17 mouse cellular contexts compared by ENCODE assay signal in genomic region chr6:135196707-135197106, GRCm38 (mm10). TPM values are rescaled to one million over a fixed set of nuclear protein-coding genes. Genes with fewer than 3 reads are reported as not detected.
DNase-seq lines count a peak whose midpoint lies in the region; ATAC-seq and TF ChIP-seq lines count a peak whose summit lies in the region.
"Had no signal": no experiment of that assay in that cellular context is flagged by ENCODE, and none has a peak within 500 bp of the region (broad histone marks: within the 10 kb centered on the region; RNA-seq: fewer than 3 reads in every experiment).

No protein-coding gene starts in this region.

- H3K27me3 ChIP-seq in intestine, embryonic 15.5 days (replicated peaks) = no peaks in the 10 kb centered on the region
- H3K27me3 ChIP-seq in intestine, postnatal 0 days (replicated peaks; ENCODE audit: control insufficient read depth, insufficient read depth, low read length) = no peaks in the 10 kb centered on the region
- no peaks in the 10 kb centered on the region for H3K27me3 ChIP-seq in MEL (ENCODE audit: control insufficient read depth in 1 of 2, insufficient read depth in 2 of 2, low read length in 2 of 2)
- no peaks in the 10 kb centered on the region for H3K27me3 ChIP-seq in liver, embryonic 15.5 days
- peaks cover 6% of the 10 kb centered on the region for H3K27me3 ChIP-seq in forebrain, embryonic 12.5 days
- H3K27me3 ChIP-seq: limb, embryonic 12.5 days had no signal

- 0 out of 4 replicates have a peak, but pooled peaks of 1 of the 2 experiments have one; percentile 30 for TF ChIP-seq POLR2A in MEL (IDR thresholded peaks at IDR 0.05; ENCODE audit: control insufficient read depth in 1 of 2, insufficient read depth in 1 of 2, low read depth in 1 of 2, low read length in 2 of 2, poor library complexity in 1 of 2)

- DNase-seq in MEL (ENCODE audit: low read depth, low spot score) = peak; percentile 87
- no peak for DNase-seq in layer of hippocampus, adult 18-20 months (ENCODE audit: low spot score in 2 of 2)
- DNase-seq in urinary bladder, postnatal 25 days (ENCODE audit: low spot score) = no peak
- DNase-seq: adrenal gland, postnatal 36 days; cerebellum, adult 11-12 months; gastrocnemius, postnatal 25 days; lung, postnatal 14 days; right cerebral cortex, postnatal 4 days had no signal

- no peaks in the 10 kb centered on the region for H3K36me3 ChIP-seq in intestine, embryonic 15.5 days
- no peaks in the 10 kb centered on the region; the same call in 1 of the 2 replicates for H3K36me3 ChIP-seq in intestine, postnatal 0 days (ENCODE audit: control insufficient read depth, insufficient read depth)
- peaks cover 0 to 12% of the 10 kb centered on the region in 2 experiments; a peak in 2 of 4 replicates for H3K36me3 ChIP-seq in MEL (ENCODE audit: control insufficient read depth in 1 of 2, insufficient read depth in 2 of 2, low read length in 2 of 2)
- peaks cover 30% of the 10 kb centered on the region for H3K36me3 ChIP-seq in liver, embryonic 15.5 days (replicated peaks)
- no peaks in the 10 kb centered on the region for H3K36me3 ChIP-seq in forebrain, embryonic 12.5 days (replicated peaks)
- H3K36me3 ChIP-seq: limb, embryonic 12.5 days; midbrain, embryonic 12.5 days had no signal

- 0 out of 2 replicates have a peak overlapping the region, but pooled peaks have one; percentile 6 for H3K4me2 ChIP-seq in intestine, embryonic 15.5 days (replicated peaks)
- H3K4me2 ChIP-seq in intestine, postnatal 0 days (replicated peaks; ENCODE audit: low read depth) = no peak overlapping the region
- peak overlapping the region; percentile 73 for H3K4me2 ChIP-seq in liver, embryonic 15.5 days
- no peak overlapping the region for H3K4me2 ChIP-seq in forebrain, embryonic 12.5 days

- H3K9ac ChIP-seq in intestine, embryonic 15.5 days = no peak overlapping the region
- H3K9ac ChIP-seq in intestine, postnatal 0 days (ENCODE audit: low read depth, low read length) = no peak overlapping the region
- H3K9ac ChIP-seq in MEL (ENCODE audit: control insufficient read depth, low read depth, low read length, poor library complexity, severe bottlenecking) = peak overlapping the region; percentile 76
- H3K9ac ChIP-seq in liver, embryonic 15.5 days = peak overlapping the region; percentile 97
- H3K9ac ChIP-seq in forebrain, embryonic 12.5 days = no peak overlapping the region
- H3K9ac ChIP-seq: limb, embryonic 12.5 days; midbrain, embryonic 12.5 days had no signal

- H3K4me1 ChIP-seq in intestine, embryonic 15.5 days (replicated peaks) = 0 out of 2 replicates have a peak, but pooled peaks cover 8% of the 10 kb centered on the region
- H3K4me1 ChIP-seq in intestine, postnatal 0 days (replicated peaks; ENCODE audit: control insufficient read depth, insufficient read depth, low read length) = no peaks in the 10 kb centered on the region
- peaks cover 9 to 13% of the 10 kb centered on the region in 2 experiments; a peak in 3 of 4 replicates for H3K4me1 ChIP-seq in MEL (ENCODE audit: control insufficient read depth in 1 of 2, insufficient read depth in 2 of 2, low read length in 2 of 2)
- peaks cover 61% of the 10 kb centered on the region for H3K4me1 ChIP-seq in liver, embryonic 15.5 days (replicated peaks)
- peaks cover 16% of the 10 kb centered on the region for H3K4me1 ChIP-seq in forebrain, embryonic 12.5 days

- TF ChIP-seq EP300 in MEL (IDR thresholded peaks at IDR 0.05; ENCODE audit: low read depth in 1 of 2, low read length in 2 of 2) = peak; percentile 90

- H3K9me3 ChIP-seq in intestine, embryonic 15.5 days = no peaks in the 10 kb centered on the region
- no peaks in the 10 kb centered on the region for H3K9me3 ChIP-seq in intestine, postnatal 0 days (ENCODE audit: control insufficient read depth)
- H3K9me3 ChIP-seq in MEL (replicated peaks; ENCODE audit: insufficient read depth, low read length) = no peaks in the 10 kb centered on the region
- no peaks in the 10 kb centered on the region for H3K9me3 ChIP-seq in liver, embryonic 15.5 days (replicated peaks)
- no peaks in the 10 kb centered on the region for H3K9me3 ChIP-seq in forebrain, embryonic 12.5 days
- H3K9me3 ChIP-seq: limb, embryonic 12.5 days; midbrain, embryonic 12.5 days had no signal

- TF ChIP-seq RAD21 in MEL (IDR thresholded peaks at IDR 0.05; ENCODE audit: low read depth, low read length) = no peak

- WGBS in intestine, embryonic 15.5 days = 57% methylated on average over 8 of the region's 8 CpGs
- 62% methylated on average over 8 of the region's 8 CpGs for WGBS in intestine, postnatal 0 days
- 12% methylated on average over 8 of the region's 8 CpGs for WGBS in liver, embryonic 15.5 days (ENCODE audit: insufficient replicate concordance)
- WGBS in forebrain, embryonic 12.5 days = 86% methylated on average over 8 of the region's 8 CpGs

- no peak overlapping the region for H3K27ac ChIP-seq in intestine, embryonic 15.5 days
- no peak overlapping the region for H3K27ac ChIP-seq in intestine, postnatal 0 days (ENCODE audit: low read depth, low read length)
- peak overlapping the region; percentile 70 for H3K27ac ChIP-seq in MEL (ENCODE audit: control insufficient read depth, low read depth, low read length)
- H3K27ac ChIP-seq in liver, embryonic 15.5 days (replicated peaks) = peak overlapping the region; percentile 96
- H3K27ac ChIP-seq in forebrain, embryonic 12.5 days = no peak overlapping the region
- H3K27ac ChIP-seq: limb, embryonic 12.5 days; midbrain, embryonic 12.5 days had no signal

- no peak for TF ChIP-seq CTCF in intestine, postnatal 0 days (IDR thresholded peaks at IDR 0.05; ENCODE audit: low read depth)
- no peak for TF ChIP-seq CTCF in MEL (IDR thresholded peaks at IDR 0.05 in 2 of 3, conservative IDR thresholded peaks at IDR 0.05 in 1 of 3; ENCODE audit: control insufficient read depth in 1 of 3, insufficient read depth in 1 of 3, low read depth in 2 of 3, low read length in 3 of 3, poor library complexity in 1 of 3, severe bottlenecking in 1 of 3)

- no peak for ATAC-seq in intestine, embryonic 15.5 days
- ATAC-seq in intestine, postnatal 0 days = no peak
- ATAC-seq in common myeloid progenitor, adult 5-6 weeks (replicated peaks; ENCODE audit: low read depth, poor library complexity, severe bottlenecking) = peak; percentile 33
- peak; percentile 79 for ATAC-seq in liver, embryonic 15.5 days (ENCODE audit: insufficient read depth)
- no peak for ATAC-seq in forebrain, embryonic 12.5 days (ENCODE audit: low FRiP score)
- ATAC-seq: hindbrain, embryonic 16.5 days had no signal

- H3K4me3 ChIP-seq in intestine, embryonic 15.5 days (replicated peaks) = no peak overlapping the region
- H3K4me3 ChIP-seq in intestine, postnatal 0 days (ENCODE audit: low read depth, low read length) = no peak overlapping the region
- peak overlapping the region; percentile 26 to 72; a peak in 3 of 4 replicates for H3K4me3 ChIP-seq in MEL (ENCODE audit: control insufficient read depth in 1 of 2, insufficient read depth in 1 of 2, low read depth in 2 of 2, low read length in 2 of 2)
- H3K4me3 ChIP-seq in liver, embryonic 15.5 days (replicated peaks) = peak overlapping the region; percentile 93
- no peak overlapping the region for H3K4me3 ChIP-seq in forebrain, embryonic 12.5 days (replicated peaks)

- peaks cover 6% of the 10 kb centered on the region for H3K79me2 ChIP-seq in MEL (ENCODE audit: control insufficient read depth, insufficient read depth, low read length, poor library complexity)

TF ChIP-seq in MEL, 35 proteins besides CTCF, POLR2A, EP300 and RAD21 (continues in another document):
- TF ChIP-seq MYC (IDR thresholded peaks at IDR 0.05; ENCODE audit: low read depth, low read length) = peak; percentile 38; the same call in 1 of the 2 replicates
- TF ChIP-seq SMC3 (IDR thresholded peaks at IDR 0.05; ENCODE audit: low read depth, low read length) = no peak
- no peak for TF ChIP-seq MEF2A (IDR thresholded peaks at IDR 0.05; ENCODE audit: extremely low read depth, insufficient replicate concordance, low read depth, low read length, poor library complexity, severe bottlenecking)
- TF ChIP-seq POLR2AphosphoS5 (IDR thresholded peaks at IDR 0.05; ENCODE audit: borderline replicate concordance, low read depth, low read length) = no peak

RNA-seq across cellular contexts. Expression of gene Fam234b, which starts 1.1 kb away (rescaled TPM):
- polyA plus RNA-seq in intestine, embryonic 15.5 days (2015; fragmentation: Nextera tagmentation; extraction: Ambion mirVana) = 36.3 and 42.0 TPM in 2 replicates
- 20.9 and 21.7 TPM in 2 replicates for polyA plus RNA-seq in intestine, postnatal 0 days (2015; fragmentation: Nextera tagmentation; extraction: Ambion mirVana)
- total RNA-seq in MEL (2012; rRNA removed) = 11.9 and 12.2 TPM in 2 replicates
- 10 to 100 TPM in 1 of 2 experiments, not detected in 1; 20.5 TPM for polyA plus RNA-seq in MEL (2012; ENCODE audit: insufficient read depth in 1 of 2, insufficient read length in 2 of 2, low read depth in 1 of 2, low replicate concordance in 2 of 2, missing spikeins in 1 of 2)
- total RNA-seq in common myeloid progenitor, adult 5-6 weeks (2017) = 15.9 and 26.0 TPM in 2 replicates
- polyA plus RNA-seq in liver, embryonic 15.5 days (2015; fragmentation: Nextera tagmentation; extraction: Ambion mirVana) = 30.3 and 34.4 TPM in 2 replicates
- polyA plus RNA-seq in forebrain, embryonic 12.5 days (2016; fragmentation: Nextera tagmentation; extraction: Ambion mirVana) = 48.8 and 52.2 TPM in 2 replicates
- total RNA-seq in layer of hippocampus, adult 18-20 months (2021) = 100 to 1,000 TPM; 169 to 171 TPM

RNA-seq across cellular contexts. Expression of gene Hebp1, which starts 1.1 kb away (rescaled TPM):
- 45.1 and 58.0 TPM in 2 replicates for polyA plus RNA-seq in intestine, embryonic 15.5 days (2015; fragmentation: Nextera tagmentation; extraction: Ambion mirVana)
- polyA plus RNA-seq in intestine, postnatal 0 days (2015; fragmentation: Nextera tagmentation; extraction: Ambion mirVana) = 62.8 and 78.9 TPM in 2 replicates
- total RNA-seq in MEL (2012; rRNA removed) = 8.5 and 16.7 TPM in 2 replicates
- polyA plus RNA-seq in MEL (2012; ENCODE audit: insufficient read depth in 1 of 2, insufficient read length in 2 of 2, low read depth in 1 of 2, low replicate concordance in 2 of 2, missing spikeins in 1 of 2) = 10 to 100 TPM in 1 of 2 experiments, not detected in 1; 25.1 TPM
- 28.5 and 30.1 TPM in 2 replicates for total RNA-seq in common myeloid progenitor, adult 5-6 weeks (2017)
- 116 and 117 TPM in 2 replicates for polyA plus RNA-seq in liver, embryonic 15.5 days (2015; fragmentation: Nextera tagmentation; extraction: Ambion mirVana)
- 2.8 and 3.6 TPM in 2 replicates for polyA plus RNA-seq in forebrain, embryonic 12.5 days (2016; fragmentation: Nextera tagmentation; extraction: Ambion mirVana)
- 10 to 100 TPM; 84.3 to 93.4 TPM for total RNA-seq in layer of hippocampus, adult 18-20 months (2021)

RNA-seq across cellular contexts. Expression of gene Gsg1, which starts 57.4 kb away (rescaled TPM):
- 0.41 and 0.47 TPM in 2 replicates for polyA plus RNA-seq in intestine, embryonic 15.5 days (2015; fragmentation: Nextera tagmentation; extraction: Ambion mirVana)
- polyA plus RNA-seq in intestine, postnatal 0 days (2015; fragmentation: Nextera tagmentation; extraction: Ambion mirVana) = 0.73 and 0.82 TPM in 2 replicates
- not detected in 2 replicates for total RNA-seq in MEL (2012; rRNA removed)
- not detected for polyA plus RNA-seq in MEL (2012; ENCODE audit: insufficient read depth in 1 of 2, insufficient read length in 2 of 2, low read depth in 1 of 2, low replicate concordance in 2 of 2, missing spikeins in 1 of 2)
- total RNA-seq in common myeloid progenitor, adult 5-6 weeks (2017) = 0.32 and 0.34 TPM in 2 replicates
- 0.08 and 0.16 TPM in 2 replicates for polyA plus RNA-seq in liver, embryonic 15.5 days (2015; fragmentation: Nextera tagmentation; extraction: Ambion mirVana)
- polyA plus RNA-seq in forebrain, embryonic 12.5 days (2016; fragmentation: Nextera tagmentation; extraction: Ambion mirVana) = 0.49 and 0.69 TPM in 2 replicates
- not detected for total RNA-seq in layer of hippocampus, adult 18-20 months (2021)
- total RNA-seq: adrenal gland, postnatal 36 days; gastrocnemius, postnatal 25 days; left cerebral cortex, adult 18-20 months had no signal

Comparison
In these comparisons a context has a peak if more than half of its experiments do, and no peak if none do; other contexts are left out.
1. H3K4me2 ChIP-seq: peak in intestine, embryonic 15.5 days (single experiment) and liver, embryonic 15.5 days (single experiment); none in intestine, postnatal 0 days (single experiment) and forebrain, embryonic 12.5 days (single experiment).
2. ATAC-seq: peak in common myeloid progenitor, adult 5-6 weeks (single experiment) and liver, embryonic 15.5 days (single experiment); none in intestine, embryonic 15.5 days (single experiment), intestine, postnatal 0 days (single experiment) and forebrain, embryonic 12.5 days (single experiment).
3. H3K27ac ChIP-seq: peak in MEL (single experiment) and liver, embryonic 15.5 days (single experiment); none in intestine, embryonic 15.5 days (single experiment), intestine, postnatal 0 days (single experiment) and forebrain, embryonic 12.5 days (single experiment).
4. H3K4me3 ChIP-seq: peak in MEL (2 of 2) and liver, embryonic 15.5 days (single experiment); none in intestine, embryonic 15.5 days (single experiment), intestine, postnatal 0 days (single experiment) and forebrain, embryonic 12.5 days (single experiment).
5. H3K9ac ChIP-seq: peak in MEL (single experiment) and liver, embryonic 15.5 days (single experiment); none in intestine, embryonic 15.5 days (single experiment), intestine, postnatal 0 days (single experiment) and forebrain, embryonic 12.5 days (single experiment).